ENCODE assay signal across 21 mouse cellular contexts in genomic region chr1:171961704-171962103, GRCm38 (mm10). TPM values are rescaled to one million over a fixed set of nuclear protein-coding genes. Genes with fewer than 3 reads are reported as not detected.
"Had no signal": no experiment of that assay in that cellular context is flagged by ENCODE, and none has a peak within 500 bp of the region (broad histone marks: within the 10 kb centered on the region; RNA-seq: fewer than 3 reads in every experiment).

No protein-coding gene starts in this region.

- H3K4me3 ChIP-seq: limb, embryonic 15.5 days; liver, embryonic 12.5 days; megakaryocyte, embryonic 14.5 days; midbrain, embryonic 12.5 days; myocyte; neural tube, embryonic 15.5 days; stomach, embryonic 15.5 days had no signal

- H3K36me3 ChIP-seq: limb, embryonic 15.5 days; liver, embryonic 12.5 days; midbrain, embryonic 12.5 days; neural tube, embryonic 15.5 days; stomach, embryonic 15.5 days had no signal

- H3K27me3 ChIP-seq: limb, embryonic 15.5 days; liver, embryonic 12.5 days; megakaryocyte, embryonic 14.5 days; midbrain, embryonic 12.5 days; neural tube, embryonic 15.5 days; stomach, embryonic 15.5 days had no signal

- H3K9me3 ChIP-seq: limb, embryonic 15.5 days; liver, embryonic 12.5 days; megakaryocyte, embryonic 14.5 days; midbrain, embryonic 12.5 days; neural tube, embryonic 15.5 days; stomach, embryonic 15.5 days had no signal

- ATAC-seq: inflammation-experienced regulatory T-cells, adult 6 months; intestine, postnatal 0 days; liver, embryonic 12.5 days had no signal

- H3K27ac ChIP-seq: kidney, postnatal 0 days; limb, embryonic 15.5 days; liver, embryonic 12.5 days; macrophage; midbrain, embryonic 12.5 days; neural tube, embryonic 15.5 days; stomach, embryonic 15.5 days had no signal

- H3K4me1 ChIP-seq: limb, embryonic 15.5 days; liver, embryonic 12.5 days; midbrain, embryonic 12.5 days; neural tube, embryonic 15.5 days; stomach, embryonic 15.5 days had no signal

- DNase-seq: kidney, adult 9 months; kidney, postnatal 36 days; layer of hippocampus, adult 9-11 months; layer of hippocampus, postnatal 36 days; lung, embryonic 14.5 days; lung, postnatal 10 days had no signal

- H3K4me2 ChIP-seq: limb, embryonic 15.5 days; liver, embryonic 12.5 days; lung, embryonic 14.5 days; midbrain, embryonic 12.5 days; neural tube, embryonic 15.5 days; stomach, embryonic 15.5 days had no signal

- H3K9ac ChIP-seq: limb, embryonic 15.5 days; liver, embryonic 12.5 days; lung, embryonic 14.5 days; midbrain, embryonic 12.5 days; neural tube, embryonic 15.5 days; stomach, embryonic 15.5 days had no signal

RNA-seq across cellular contexts. Expression of gene Slamf6, which starts 44.4 kb away (rescaled TPM):
- total RNA-seq: layer of hippocampus, adult 18-20 months; layer of hippocampus, postnatal 36 days; midbrain, postnatal 0 days had no signal
- polyA plus RNA-seq: limb, embryonic 11.5 days; limb, embryonic 15.5 days; midbrain, embryonic 12.5 days; myocyte; testis, adult 2 months had no signal
